Mouse (Mus musculus): ENCODE measurements at regions not wholly inside any gene's neighbourhood (a gene's known extent, or its start where the extent isn't known, plus 50 kb on each side); places are given as distances from the start of the nearest gene placed in this dataset.

- DNase-seq: no peak
Measured at GRCm38 (mm10) chr6:107894296-107895090, 170.4 kb upstream of the Setmar start.

- DNase-seq: no peak
Measured at GRCm38 (mm10) chr6:107910576-107910975, 154.3 kb upstream of the Setmar start.

GRCm38 (mm10) chr6:107911387-107911786, 153.5 kb upstream of the Setmar start:
- no peak for DNase-seq

GRCm38 (mm10) chr6:107923528-107924199, 141.2 kb upstream of the Setmar start:
- peak in 1 of 2 experiments; percentile 16 for DNase-seq

GRCm38 (mm10) chr6:107924200-107924735, 140.6 kb upstream of the Setmar start:
- peak; percentile 20 to 39 for DNase-seq

GRCm38 (mm10) chr6:107930439-107931173, 134.2 kb upstream of the Setmar start:
- no peak for DNase-seq

GRCm38 (mm10) chr6:107931174-107931557, 133.7 kb upstream of the Setmar start:
- no peak for DNase-seq

GRCm38 (mm10) chr6:107936075-107936635, 128.7 kb upstream of the Setmar start:
- DNase-seq: no peak

GRCm38 (mm10) chr6:107968694-107969093, 96.2 kb upstream of the Setmar start:
- no peak for DNase-seq

GRCm38 (mm10) chr6:107998921-107999690, 65.7 kb upstream of the Setmar start:
- peak; percentile 77 to 83 for DNase-seq

- no peak for DNase-seq
Measured at GRCm38 (mm10) chr6:108003231-108003630, 61.6 kb upstream of the Setmar start.

GRCm38 (mm10) chr6:108008323-108008722, 56.5 kb upstream of the Setmar start:
- DNase-seq: no peak
